Mouse (Mus musculus) E14TG2a.4 (cell line): ENCODE data around the gene Nxpe4.

Source experiments
- CTCF ChIP-seq: conservative IDR thresholded peaks from 2 replicates; pipeline ENCODE4 v1.5.1; 2014; ENCODE audit warnings: low read length
- NANOG ChIP-seq: IDR thresholded peaks from 2 replicates; pipeline ENCODE4 v1.6.1; 2014; ENCODE audit warnings: borderline replicate concordance, low read length, mixed read lengths
- POU5F1 ChIP-seq: IDR thresholded peaks from 2 replicates; pipeline ENCODE4 v1.6.1; 2014; ENCODE audit warnings: low read length, borderline replicate concordance

- peak; percentile 68 for TF ChIP-seq CTCF
- TF ChIP-seq NANOG, result no peak
- no peak for TF ChIP-seq POU5F1
Measured at GRCm38 (mm10) chr9:48257741-48258423, 96.1 kb downstream of the Nxpe4 start.
